Mouse (Mus musculus): Measurements from ENCODE around the gene Arid3b.

Gene Arid3b

DNA sequence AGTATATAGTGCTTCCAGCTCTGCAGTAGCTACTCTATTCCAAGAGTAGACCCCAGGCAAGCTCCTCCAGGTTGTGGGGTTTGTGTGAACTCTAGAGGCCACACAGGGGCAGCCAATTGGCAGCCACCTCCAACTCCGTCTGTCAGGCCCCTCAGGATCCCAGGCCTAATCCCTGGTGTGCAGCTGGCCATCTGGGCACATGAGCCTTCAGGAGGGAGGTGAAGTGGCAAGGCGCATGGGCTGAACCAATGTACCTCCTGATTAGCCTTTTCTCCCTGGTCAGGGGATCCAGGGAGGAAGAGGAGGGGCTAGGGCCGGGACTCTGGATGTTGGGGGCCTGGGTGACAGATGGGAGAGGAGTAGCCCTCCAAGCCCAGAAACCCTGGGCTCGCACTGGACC is 60.9 kb downstream of the Arid3b start:
- no peak for DNase-seq (ENCODE audit: low read depth, low spot score)

DNA sequence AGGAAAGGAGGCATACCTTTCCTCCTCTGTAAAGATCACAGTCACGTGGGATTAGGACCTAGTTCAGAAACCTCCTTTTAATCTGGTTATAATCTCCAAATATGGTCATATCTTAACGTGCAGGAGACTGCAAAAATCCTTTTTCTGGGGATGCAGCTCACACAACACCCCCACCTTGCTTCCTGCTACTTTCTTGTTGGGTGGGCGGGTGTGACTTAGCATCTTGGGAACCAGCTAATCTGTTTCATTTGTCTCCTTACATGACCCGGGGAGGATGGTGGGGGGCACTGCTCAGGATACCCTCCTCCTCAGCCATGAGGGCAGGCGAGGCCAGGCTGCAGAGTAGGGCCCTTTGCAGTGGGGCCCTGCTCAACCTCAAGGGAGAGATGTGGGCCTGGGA is 61.6 kb downstream of the Arid3b start:
- no peak for DNase-seq (ENCODE audit: low read depth, low spot score)

DNA sequence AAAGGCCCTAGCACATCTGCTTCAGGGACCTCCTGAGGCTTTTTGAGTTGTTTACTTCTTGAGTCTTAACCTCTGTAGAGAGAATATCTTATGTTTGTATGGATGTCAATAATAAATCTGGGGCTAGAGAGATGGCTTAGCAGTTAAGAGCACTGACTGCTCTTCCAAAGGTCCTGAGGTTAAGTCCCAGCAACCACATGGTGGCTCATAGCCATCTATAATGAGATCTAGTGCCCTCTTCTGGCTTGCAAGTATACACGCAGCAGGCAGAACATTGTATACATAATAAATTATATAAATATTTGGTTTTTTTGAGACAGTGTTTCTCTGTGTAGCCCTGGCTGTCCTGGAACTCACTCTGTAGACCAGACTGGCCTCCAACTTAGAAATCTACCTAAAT is 62.4 kb downstream of the Arid3b start:
- peak; percentile 46 for DNase-seq (ENCODE audit: low read depth, low spot score)

DNA sequence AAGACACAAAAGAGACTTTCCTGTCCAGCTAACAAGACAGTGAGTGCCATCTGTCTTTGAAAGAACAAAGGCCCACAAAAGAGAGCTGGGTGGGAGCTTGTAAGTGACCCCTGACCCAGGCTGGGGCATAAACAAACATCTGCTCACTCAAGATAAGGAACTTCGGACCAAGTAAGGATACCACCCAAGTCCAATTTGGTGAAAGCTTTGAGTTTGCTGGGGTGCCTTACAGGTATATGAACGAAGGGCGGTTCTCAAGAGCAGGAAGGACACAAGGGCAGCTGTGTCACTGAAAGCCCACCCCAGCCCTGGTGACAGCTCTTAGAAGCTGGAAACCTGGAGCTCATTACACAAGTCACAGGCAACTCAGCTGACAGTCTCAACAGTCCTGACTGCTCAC is 62.8 kb downstream of the Arid3b start:
- no peak for DNase-seq (ENCODE audit: low read depth, low spot score)

DNA sequence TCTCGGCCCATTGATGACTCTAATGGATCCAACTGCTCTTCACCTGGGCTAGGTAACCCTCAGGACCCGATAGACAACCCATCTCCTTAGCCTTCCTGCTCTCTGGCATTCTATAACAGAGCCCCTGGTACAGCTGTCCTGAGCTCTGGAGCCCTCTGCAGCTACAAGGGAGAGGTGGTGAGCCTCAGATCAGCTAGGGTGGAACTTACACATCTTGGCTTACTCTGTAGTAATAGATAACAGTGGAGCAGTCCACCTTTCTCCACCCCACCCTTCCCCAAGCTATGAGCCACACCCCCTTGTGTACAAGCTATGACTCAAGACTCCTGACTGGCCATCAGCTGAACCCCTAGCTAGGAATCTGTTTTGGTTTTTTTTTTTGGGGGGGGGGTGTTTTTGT is 65.8 kb downstream of the Arid3b start:
- no peak for DNase-seq (ENCODE audit: low read depth, low spot score)

DNA sequence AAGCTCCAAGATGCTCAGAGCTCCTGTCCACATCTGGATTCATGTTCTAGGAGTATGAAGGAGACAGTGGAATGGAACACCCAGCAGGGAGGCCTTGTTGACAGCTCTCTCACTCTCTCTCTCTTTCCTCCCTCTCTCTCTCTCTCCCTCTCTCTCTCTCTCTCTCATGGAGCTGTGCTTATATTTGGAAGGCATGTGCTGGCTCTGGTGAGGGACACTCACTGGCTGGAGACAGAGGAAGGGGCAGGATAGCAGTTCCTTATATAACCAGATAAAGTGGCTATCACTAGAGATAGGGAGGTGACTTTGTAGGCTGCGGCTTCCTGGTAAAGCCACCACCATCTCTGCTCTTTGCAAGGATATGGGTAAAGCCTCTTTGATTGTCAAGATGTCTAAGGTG is 66.4 kb downstream of the Arid3b start:
- no peak for DNase-seq (ENCODE audit: low read depth, low spot score)

DNA sequence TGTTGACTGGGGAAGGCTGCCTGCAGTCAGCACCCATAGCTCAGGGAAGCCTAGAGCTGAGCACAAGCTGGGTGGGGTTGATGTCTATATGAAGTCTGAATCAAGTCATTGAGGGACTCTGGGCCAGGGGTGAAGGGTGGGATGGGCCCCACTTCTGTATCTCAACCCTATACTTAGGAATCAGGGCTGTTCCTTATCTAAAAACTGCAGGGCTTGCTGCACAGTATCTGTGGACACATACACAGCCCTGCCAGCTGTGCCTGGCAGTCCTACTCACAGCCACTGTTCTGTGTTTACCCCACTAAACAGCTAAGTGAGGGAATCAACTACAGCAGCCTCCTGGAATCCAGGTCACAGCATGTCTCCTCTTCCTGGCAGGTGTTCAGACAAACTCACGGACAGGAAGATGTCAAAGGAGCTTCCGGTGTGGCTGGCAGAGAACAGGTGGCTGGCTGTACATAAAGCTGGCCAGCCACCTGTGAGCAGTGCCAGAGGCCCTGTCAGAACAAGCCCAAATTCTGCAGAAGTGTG is 67.0 kb downstream of the Arid3b start:
- DNase-seq (ENCODE audit: low read depth, low spot score) = no peak

DNA sequence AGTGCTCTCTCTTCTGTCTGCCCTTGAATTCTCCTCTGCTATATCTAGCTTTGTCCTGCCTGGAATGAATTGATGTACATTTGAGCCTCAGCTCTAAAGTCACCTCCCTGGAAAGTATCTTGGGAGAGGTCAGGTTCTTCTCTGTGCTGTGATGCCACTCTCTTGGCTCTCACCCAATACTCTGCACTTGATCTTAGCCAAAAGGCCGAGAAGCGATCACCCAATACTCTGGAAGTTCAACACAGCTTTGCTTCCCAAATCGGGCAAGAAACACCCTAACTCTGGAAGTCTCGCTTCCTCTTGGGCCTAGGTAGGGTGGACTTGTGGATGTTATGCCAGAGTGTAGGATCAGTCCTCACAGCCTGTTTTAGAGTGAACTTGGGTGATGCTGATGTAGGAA is 69.4 kb downstream of the Arid3b start:
- no peak for DNase-seq (ENCODE audit: low read depth, low spot score)

DNA sequence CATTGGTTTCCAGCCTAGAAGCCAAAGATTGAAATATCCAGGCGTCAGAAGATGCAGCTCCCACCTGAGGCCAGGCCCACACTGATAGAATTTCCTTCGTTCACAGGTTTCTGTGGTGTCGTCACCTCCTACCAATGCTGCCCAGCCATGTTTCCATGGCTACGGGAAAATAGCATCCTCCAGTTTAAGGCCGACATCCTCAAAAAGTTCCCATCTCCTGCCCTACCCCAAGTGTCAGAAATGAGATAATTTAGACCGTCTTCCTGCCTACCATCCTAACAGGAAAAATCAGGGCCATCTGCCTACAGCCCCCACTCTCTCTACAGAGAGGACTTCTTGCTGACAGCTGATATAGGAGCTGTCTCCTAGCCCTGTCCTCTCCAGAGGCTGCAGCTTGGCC is 70.2 kb downstream of the Arid3b start:
- peak; percentile 39 for DNase-seq (ENCODE audit: low read depth, low spot score)

DNA sequence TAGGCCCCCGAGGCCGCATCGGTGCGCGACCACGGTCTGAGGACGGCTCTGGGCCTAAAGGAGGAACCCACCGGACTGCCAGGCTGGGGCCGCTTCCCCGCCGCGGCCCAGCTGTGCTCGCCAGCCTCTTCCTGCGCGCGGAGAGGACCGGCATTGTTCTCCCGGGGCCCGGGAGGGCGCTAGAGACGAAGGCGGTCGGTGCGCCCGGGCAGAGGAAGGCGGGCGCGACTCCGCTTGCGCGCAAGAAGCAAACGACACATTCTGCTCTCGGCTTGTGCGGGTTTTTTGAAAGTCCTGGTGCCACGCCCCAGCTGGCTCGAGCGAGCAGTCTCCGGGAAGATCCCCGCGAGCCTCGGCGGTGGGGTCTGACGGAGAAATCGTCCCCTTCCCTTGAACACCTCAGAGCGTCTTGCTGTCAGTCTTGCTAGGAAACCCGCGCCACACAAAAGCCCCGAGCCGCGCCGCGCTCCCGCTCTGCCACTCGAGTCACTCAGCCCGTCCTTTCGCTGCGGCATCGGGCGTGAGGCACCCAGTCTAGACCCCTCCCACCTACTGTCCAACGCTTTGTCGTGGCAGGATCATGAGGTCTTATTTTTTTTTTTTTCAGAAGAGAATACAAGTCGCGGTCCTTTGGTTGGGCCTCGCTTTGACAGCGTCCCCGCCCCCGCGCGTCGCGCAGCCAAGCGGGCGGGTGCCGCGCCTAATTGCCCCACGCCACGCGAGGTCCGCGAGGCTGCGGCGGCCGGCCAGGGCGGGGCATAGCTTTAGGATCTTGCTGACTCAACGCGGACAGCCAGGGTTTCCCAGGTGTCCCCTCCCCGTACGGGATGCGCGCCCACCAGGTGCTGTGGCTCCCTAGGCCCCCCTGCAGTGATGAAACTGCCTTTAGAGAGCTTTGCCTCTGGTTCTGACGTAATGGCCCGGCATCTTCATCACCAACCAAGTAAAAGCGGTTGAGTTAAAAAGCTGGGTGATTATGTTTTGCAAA is 70.9 kb downstream of the Arid3b start, which contains the start of gene Clk3:
Clk3 (minus strand) TSS at position 497 of the 988 bp plus-strand sequence.
- peak; percentile 78 for DNase-seq (ENCODE audit: low read depth, low spot score)

DNA sequence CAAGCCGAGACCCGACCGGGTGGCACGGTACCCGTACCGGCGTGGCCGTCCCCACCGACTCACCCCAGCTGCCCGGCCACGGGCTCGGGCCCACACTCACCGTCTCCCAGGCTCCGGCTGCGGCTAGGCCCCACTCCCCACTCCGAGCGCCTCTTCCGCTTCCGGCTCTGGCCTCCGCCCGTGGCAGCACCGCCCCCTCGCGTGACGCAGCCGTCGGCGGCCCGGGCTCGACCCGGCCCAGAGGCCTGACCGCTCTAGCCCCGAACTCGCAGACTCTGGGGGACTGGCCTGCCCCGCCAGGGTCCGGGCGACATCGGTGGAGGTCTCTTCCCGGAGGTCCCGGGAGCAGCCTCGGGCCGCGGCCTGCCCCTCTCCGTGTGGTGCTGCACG is 71.6 kb downstream of the Arid3b start:
- peak; percentile 93 for DNase-seq (ENCODE audit: low read depth, low spot score)

DNA sequence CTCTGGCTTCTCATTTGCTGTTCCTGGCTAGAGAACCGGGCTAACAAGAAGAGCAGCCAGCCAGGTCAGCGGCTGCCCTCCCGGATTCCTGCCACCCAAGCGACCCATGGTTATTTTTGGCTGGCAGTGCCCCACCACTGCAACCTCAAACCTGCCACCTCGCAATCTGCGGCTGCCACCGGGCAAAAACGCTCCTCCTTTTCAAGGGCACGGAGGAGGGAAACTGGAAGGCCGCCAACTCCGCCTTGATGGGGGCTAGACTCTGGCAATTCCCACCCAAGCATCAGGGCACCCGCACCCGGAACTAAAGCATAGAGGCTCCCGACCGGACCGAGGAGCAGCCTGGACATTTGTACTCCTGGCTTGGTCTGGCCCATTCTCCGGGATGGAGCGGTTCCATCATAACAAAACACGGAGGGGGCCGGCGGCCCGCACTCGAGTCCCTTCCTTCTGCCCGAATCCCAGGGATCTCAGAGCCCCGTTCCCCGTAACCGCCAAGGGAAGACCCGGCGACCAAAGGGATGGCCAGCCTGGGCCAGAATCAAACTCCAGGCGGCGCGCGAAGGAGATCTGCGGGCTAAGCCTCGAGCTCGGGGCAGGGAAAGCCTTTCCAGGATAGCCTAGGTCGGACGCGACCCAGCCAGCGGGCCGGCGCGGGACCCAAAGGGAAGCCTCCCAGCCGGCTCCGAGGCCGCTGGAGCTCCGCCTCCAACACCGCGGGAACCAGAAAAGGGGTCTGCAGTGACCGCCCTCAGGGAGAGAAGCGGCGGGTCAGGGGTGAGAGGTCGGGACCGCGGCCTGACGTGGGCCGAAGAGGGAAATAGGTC is 72.2 kb downstream of the Arid3b start:
- DNase-seq (ENCODE audit: low read depth, low spot score) = peak; percentile 87

DNA sequence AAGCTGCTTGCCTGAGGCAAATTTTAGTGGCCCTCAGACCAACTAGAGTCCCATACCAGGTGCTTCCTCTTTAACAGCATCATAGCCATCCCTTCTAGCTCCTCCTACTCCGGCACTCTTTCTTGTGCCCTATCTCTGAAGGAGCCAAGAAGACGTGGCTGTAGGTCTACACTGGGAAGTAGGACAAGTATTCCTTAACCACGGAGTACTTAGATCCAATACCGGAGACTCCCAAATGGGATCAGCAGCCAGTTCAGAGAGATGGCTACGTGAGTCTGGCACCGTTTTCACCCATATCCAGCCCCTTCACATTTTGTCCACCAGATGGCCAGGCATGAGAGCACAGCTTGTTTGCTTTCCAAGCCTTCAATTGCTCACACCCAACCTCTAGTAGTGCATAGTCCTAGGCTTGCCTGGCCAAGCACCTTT is 74.0 kb downstream of the Arid3b start:
- DNase-seq (ENCODE audit: low read depth, low spot score) = peak; percentile 36

DNA sequence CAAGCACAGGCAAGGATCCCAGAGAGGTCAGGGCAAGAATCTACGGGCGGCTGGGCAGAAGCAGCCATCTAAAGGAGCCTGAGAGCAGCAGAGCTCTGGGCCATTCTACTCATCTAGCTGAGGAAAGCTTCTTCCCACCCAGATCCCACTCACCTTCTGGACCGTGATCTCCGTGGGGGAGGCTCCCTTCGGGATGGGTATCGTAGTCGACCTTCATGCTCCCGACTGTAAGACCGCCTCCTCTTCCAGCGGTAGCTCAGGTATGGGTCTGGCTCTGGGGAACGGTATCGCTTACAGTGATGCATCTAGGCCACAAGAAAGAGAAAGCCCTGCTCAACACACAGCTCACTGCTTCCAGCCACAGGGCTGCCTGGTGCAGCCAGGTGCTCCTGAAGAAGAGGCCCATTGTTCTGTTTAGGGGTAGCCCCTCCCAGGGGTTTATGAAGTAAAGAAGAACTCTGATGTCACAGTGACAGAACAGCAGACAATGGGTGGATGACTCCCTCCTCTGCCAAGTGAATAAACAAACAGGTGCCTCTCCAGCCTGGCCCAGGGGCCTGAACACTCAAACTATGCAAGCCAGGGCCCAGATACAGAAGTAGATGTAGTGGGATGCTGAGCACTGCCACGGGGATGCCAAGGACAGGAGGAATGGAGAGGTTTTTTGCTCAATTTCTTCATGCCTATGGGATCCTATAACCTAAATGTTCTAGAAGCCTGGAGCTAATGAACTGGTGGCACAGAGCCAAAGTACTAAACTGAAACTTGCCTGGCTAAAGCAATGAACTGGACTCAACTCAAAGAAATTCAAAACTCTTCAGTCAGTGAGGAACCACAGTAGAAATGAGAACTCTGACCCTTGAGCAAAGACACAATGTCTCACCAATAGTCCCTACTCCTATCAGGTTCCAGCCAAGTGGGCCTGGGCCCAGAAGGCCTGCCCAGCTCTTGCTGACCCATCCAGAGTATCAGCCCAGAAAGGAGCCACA is 74.7 kb downstream of the Arid3b start:
- DNase-seq (ENCODE audit: low read depth, low spot score) = no peak

DNA sequence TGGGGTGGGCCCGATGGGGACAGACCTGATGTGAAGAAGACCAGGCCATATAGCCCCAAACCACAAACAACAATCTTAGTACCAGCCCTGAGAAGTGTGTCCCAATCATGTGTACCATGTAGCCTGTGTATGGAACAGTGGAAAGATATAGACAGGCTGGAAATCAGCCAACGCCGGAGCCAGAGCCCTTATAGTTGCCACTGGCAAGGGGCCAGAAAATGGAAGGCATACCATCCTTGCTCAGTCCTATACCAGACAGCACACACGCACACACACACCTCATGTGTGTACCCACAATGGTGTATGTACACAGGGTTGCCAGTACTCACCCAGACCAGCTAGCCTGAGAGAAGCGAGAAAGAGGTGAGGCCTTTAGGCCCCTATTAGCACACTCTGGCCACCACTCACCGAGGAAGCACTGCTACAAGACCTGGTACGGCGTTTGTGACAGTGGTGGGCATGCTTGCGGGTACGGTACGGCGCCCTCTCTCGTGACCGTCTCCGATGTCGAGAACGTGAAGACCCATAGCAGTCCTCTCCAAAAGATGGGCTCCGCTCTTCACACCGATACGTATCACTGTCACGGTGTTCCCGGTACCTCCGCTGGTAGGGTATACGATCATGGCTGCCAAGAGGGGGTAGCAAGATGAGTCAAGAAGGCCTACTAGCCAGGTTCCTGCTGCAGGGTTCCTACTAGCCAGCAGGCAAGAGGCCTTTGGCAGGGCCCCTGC is 76.0 kb downstream of the Arid3b start:
- DNase-seq (ENCODE audit: low read depth, low spot score) = no peak

DNA sequence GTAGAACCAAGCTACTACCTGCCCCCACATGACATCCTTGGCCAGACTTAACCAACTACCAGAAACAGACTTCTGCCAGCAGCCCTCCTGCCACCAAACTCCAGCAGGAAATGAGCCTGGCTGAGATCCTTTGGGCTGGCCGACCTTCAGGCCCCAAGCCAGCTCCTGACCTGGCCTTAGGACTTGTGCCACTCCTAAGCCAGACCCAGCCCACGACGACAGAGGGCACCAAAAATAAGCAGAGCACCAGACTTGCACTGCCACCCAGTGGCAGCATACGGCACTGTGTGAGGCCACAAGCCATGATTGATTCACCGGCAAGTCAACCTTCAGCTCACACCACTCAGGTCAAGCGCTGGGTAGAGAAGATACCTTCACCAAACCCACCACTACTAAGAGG is 77.3 kb downstream of the Arid3b start:
- DNase-seq (ENCODE audit: low read depth, low spot score) = peak; percentile 86

DNA sequence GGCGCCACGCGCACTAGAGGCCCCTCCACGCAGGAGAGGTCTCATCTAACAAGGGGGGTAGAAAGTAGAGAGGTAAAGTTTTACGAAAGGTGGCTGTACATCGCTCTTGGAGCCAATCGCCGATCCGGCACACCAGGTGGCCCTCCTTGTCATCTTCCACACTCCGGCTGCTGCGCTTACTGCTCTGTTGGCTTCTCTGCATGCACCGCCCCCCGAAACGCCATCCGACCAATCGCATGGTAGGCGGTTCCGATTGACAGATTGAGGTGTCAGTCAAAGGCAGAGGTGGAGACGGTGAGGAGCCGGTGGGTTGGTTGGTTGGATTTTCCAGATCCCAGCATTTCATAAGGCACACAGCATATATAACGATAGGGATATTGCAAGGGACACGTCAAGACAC is 78.1 kb downstream of the Arid3b start:
- peak; percentile 93 for DNase-seq (ENCODE audit: low read depth, low spot score)

DNA sequence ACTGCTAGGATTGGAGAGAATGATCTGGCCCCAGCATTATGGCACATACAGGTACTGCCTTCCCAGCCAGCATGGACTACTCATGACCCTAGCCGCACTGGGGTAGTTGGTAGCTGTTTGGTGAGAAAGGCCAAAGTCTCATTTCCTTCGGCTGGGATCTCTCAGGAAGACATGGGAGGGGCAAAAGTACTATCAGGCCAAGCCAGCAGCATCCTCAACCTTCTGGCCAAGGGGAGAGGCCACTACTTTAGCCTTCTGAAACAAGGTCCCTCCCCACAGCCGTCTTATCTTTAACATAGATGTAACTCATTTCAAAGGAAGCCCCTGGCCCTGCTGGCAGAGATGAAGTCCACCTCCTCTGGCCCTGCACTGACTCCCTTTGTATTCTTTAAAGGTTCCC is 79.0 kb downstream of the Arid3b start:
- no peak for DNase-seq (ENCODE audit: low read depth, low spot score)

DNA sequence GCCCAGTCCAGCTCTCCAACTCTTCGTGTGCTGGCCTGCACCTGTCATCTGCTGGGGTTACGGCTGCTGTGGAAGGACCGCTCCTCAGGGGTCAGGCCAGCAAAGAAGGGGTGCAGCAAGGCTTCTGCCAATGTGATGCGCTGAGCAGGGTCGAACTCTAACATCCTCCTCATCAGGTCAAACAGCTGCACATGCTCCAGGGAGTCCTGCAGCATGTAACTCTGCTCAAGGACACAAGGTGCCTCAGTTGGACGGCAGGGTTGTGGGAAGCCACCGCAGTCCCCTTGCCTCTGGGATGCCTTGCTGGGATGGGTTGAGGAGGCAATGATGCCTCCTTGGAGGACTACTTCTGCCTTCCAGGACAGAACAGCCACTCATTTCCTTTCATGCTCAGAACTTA is 85.7 kb downstream of the Arid3b start:
- DNase-seq (ENCODE audit: low read depth, low spot score) = no peak

DNA sequence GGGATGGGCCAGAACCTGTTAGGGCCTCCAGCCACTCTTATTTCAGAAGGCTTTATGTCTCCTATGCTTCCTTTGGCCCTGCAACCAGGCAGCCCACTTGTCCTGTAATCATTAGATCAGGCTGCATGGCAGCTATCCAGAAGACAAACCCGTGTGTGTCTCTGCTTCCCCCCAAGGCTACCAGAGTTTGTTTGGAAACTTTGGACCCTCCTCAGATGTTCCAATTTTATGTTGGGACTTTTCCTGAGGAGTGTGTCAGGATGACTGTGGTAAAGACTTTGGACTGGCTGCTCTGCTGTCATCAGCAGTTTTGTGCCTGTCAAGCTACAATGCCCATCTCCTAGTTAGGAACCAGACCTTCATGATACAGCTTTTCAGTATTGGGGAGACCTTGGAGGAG is 87.8 kb downstream of the Arid3b start:
- DNase-seq (ENCODE audit: low read depth, low spot score) = no peak

All from R1 (cell line).